Mouse (Mus musculus) heart, adult 18-20 months (tissue): Measurements from ENCODE around the gene Cela3a. TPM values are rescaled to one million over a fixed set of nuclear protein-coding genes. Genes with fewer than 3 reads are reported as not detected.
"Not testable (repeated sequence)": the region's sequence is repeated elsewhere in the genome, so short reads cannot be mapped to it uniquely, and the experiment has no call there.

Source experiments
- DNase-seq, 2 experiments: peaks; one replicate each; pipeline ENCODE4 v3.0.0; 2021 to 2022; ENCODE audit warnings: mixed read lengths in 1 of 2
- total RNA-seq, 2 experiments: library from RNA; stranded (reverse); gene quantifications; 2 replicates each; pipeline ENCODE4 v1.2.3; 2021

Gene Cela3a
- total RNA-seq, 2 experiments from 2014 or later: not detected

GRCm38 (mm10) chr4:137414936-137415335, 5.3 kb upstream of the Cela3a start:
- no peak for DNase-seq

- not testable (repeated sequence) for DNase-seq
Measured at GRCm38 (mm10) chr4:137412185-137412709, 2.7 kb upstream of the Cela3a start.

GRCm38 (mm10) chr4:137405571-137405970, 4.0 kb downstream of the Cela3a start:
- no peak for DNase-seq

GRCm38 (mm10) chr4:137396641-137397525, 12.7 kb downstream of the Cela3a start:
- DNase-seq: peak; percentile 78 to 87

GRCm38 (mm10) chr4:137393378-137394135, 16.0 kb downstream of the Cela3a start:
- peak; percentile 74 to 87 for DNase-seq

- no peak for DNase-seq
Measured at GRCm38 (mm10) chr4:137392874-137393273, 16.7 kb downstream of the Cela3a start.

GRCm38 (mm10) chr4:137391287-137391686, 18.3 kb downstream of the Cela3a start:
- no peak for DNase-seq

GRCm38 (mm10) chr4:137390196-137390595, 19.4 kb downstream of the Cela3a start:
- no peak for DNase-seq

- DNase-seq: peak; percentile 53 to 59
Measured at GRCm38 (mm10) chr4:137388983-137389382, 20.6 kb downstream of the Cela3a start.

GRCm38 (mm10) chr4:137388059-137388794, 21.4 kb downstream of the Cela3a start:
- peak; percentile 93 to 94 for DNase-seq

- DNase-seq: no peak
Measured at GRCm38 (mm10) chr4:137387482-137388058, 22.0 kb downstream of the Cela3a start.

GRCm38 (mm10) chr4:137380702-137381605, 28.6 kb downstream of the Cela3a start:
- no peak for DNase-seq

GRCm38 (mm10) chr4:137379713-137380255, 29.8 kb downstream of the Cela3a start:
- DNase-seq: no peak

GRCm38 (mm10) chr4:137379085-137379484, 30.5 kb downstream of the Cela3a start:
- no peak for DNase-seq

GRCm38 (mm10) chr4:137377526-137378304, 31.9 kb downstream of the Cela3a start:
- no peak for DNase-seq

- DNase-seq: no peak
Measured at GRCm38 (mm10) chr4:137376778-137377177, 32.8 kb downstream of the Cela3a start.

GRCm38 (mm10) chr4:137375314-137376278, 34.0 kb downstream of the Cela3a start:
- DNase-seq: peak in 1 of 2 experiments; percentile 29

GRCm38 (mm10) chr4:137373711-137374110, 35.9 kb downstream of the Cela3a start:
- peak; percentile 39 to 61 for DNase-seq
